Mouse (Mus musculus) ES-Bruce4 (cell line): ENCODE measurements around the gene Zscan10. TPM values are rescaled to one million over a fixed set of nuclear protein-coding genes. Genes with fewer than 3 reads are reported as not detected.

ENCODE experiments used
- H3K27ac ChIP-seq: 2 replicates; pipeline ENCODE4 v1.5.1; 2012; ENCODE audit warnings: low read length, inconsistent platforms; ENCODE audit not compliant: insufficient read depth
- H3K27me3 ChIP-seq: 2 replicates; pipeline ENCODE4 v1.6.1; 2012; ENCODE audit warnings: mild to moderate bottlenecking, low read length, inconsistent platforms; ENCODE audit not compliant: control insufficient read depth, poor library complexity, insufficient read depth, severe bottlenecking
- H3K36me3 ChIP-seq: 2 replicates; pipeline ENCODE4 v1.6.1; 2012; ENCODE audit warnings: inconsistent platforms, mild to moderate bottlenecking, low read length, moderate library complexity; ENCODE audit not compliant: control insufficient read depth, poor library complexity, insufficient read depth, severe bottlenecking
- H3K4me1 ChIP-seq: one replicate; pipeline ENCODE4 v1.8.1; 2011; ENCODE audit warnings: low read length; ENCODE audit not compliant: control insufficient read depth, insufficient read depth
- H3K4me3 ChIP-seq: 2 replicates; pipeline ENCODE4 v1.5.1; 2011; ENCODE audit warnings: low read depth, mild to moderate bottlenecking, low read length
- H3K9ac ChIP-seq: 2 replicates; pipeline ENCODE4 v1.6.1; 2012; ENCODE audit warnings: low read depth, mild to moderate bottlenecking, inconsistent platforms; ENCODE audit not compliant: poor library complexity, severe bottlenecking
- H3K9me3 ChIP-seq: replicated peaks from 2 replicates; pipeline ENCODE4 v1.6.1; 2012; ENCODE audit warnings: mild to moderate bottlenecking, low read length, inconsistent platforms; ENCODE audit not compliant: control insufficient read depth, poor library complexity, insufficient read depth, severe bottlenecking
- CTCF ChIP-seq: IDR thresholded peaks from one replicate; pipeline ENCODE4 v1.8.1; 2011; ENCODE audit warnings: low read depth, low read length
- EP300 ChIP-seq: IDR thresholded peaks from 2 replicates; pipeline ENCODE4 v1.6.1; 2011; ENCODE audit warnings: low read depth, low read length; ENCODE audit not compliant: insufficient read depth
- POLR2A ChIP-seq: IDR thresholded peaks from one replicate; pipeline ENCODE4 v1.8.1; 2011; ENCODE audit warnings: low read length; ENCODE audit not compliant: insufficient read depth
- polyA plus RNA-seq: library from polyadenylated mRNA; stranded (reverse); fragments of >200 nt; gene quantifications from 2 replicates; pipeline ENCODE4 v1.2.4, GENCODE M21; 2011; ENCODE audit warnings: low read depth; ENCODE audit not compliant: missing spikeins, insufficient read depth, insufficient read length

The Zscan10 gene
- 51.8 and 58.5 TPM in 2 replicates for polyA plus RNA-seq

DNA sequence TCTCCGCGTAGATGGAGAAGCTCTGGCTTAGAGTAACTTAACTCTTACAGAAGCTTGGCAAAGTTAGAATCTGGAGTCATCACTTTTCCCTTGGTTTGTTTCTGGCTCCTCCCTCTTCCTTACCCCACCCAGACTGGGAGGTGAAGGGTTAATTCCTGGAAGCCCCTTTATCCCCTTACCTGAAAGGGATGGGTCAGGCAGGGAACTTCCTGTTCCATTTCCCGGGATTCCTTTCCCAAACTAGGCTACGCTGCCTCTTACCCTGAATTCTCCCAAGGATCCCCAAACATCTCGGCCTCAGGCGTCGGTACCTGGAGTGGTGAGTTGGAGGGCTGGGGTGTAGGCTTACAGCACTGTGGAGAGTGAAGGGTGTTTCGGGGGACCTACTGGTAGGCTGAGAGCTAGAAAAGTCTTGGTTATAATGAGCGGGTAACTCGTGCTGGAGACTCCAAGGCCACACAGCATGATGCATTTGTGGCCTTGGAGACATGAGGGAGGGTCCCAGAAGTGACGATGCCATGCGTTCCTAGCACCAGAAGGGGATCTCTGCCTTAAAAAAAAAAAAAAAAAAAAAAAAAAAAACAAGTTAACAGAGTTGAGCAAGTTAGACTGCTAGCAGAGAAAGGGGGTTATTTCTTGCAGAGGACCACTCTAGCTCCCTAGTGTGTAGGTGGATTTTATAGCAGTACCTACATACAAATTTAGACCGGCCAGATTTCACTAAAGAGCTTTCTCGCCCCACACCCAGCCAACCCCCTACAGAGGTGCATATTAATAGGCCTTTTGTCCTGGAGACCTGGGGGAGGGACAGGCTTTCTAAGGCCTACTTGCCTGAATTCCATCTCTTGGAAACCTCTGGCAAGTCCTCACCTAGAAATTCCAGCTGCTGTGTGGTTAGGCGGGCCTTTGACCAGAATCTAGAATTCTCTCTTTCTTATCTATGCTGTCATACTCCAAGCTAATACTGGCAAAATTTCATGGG is at the start of gene Zscan10:
Gene Zscan10, plus strand, starts transcription at position 216 of the 982 bp plus-strand sequence.
- H3K9ac ChIP-seq, result peak within 1 kb of the TSS; percentile 92

DNA sequence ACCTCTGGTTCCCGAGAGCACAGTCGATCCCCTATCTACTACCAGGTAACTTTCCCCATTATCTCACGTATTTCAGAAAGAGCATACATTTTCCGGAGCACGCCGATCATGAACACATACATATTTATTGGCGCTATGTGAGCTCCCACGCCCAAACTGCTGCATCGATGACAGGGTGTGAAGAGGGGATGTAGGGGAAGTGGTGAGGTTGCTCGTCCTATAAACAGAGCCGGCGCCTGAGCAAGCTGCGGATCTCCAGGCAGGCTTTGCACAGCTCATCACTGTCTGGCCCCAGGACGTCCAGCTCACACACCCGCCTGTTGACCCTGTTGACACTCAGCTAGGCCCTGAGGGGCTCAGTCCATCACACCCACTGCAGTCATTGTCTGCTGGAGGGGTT is 49.8 kb upstream of the Zscan10 start:
- TF ChIP-seq POLR2A (no peak), CTCF (no peak), EP300 (no peak)
- Histone ChIP-seq H3K36me3 (no peaks in the 10 kb centered on the region), H3K27ac (peak overlapping the region; percentile 55), H3K9ac (peak overlapping the region; percentile 49), H3K4me1 (no peaks in the 10 kb centered on the region), H3K27me3 (no peaks in the 10 kb centered on the region), H3K4me3 (peak overlapping the region; percentile 80), H3K9me3 (no peaks in the 10 kb centered on the region)

More for the DNA sequence above, at the start of gene Zscan10:
- Histone ChIP-seq H3K9me3 (no peaks in the 10 kb centered on the region), H3K27ac (peak within 1 kb of the TSS; percentile 98), H3K4me3 (peak within 1 kb of the TSS; percentile 89), H3K36me3 (0 out of 2 replicates have a peak, but pooled peaks cover 2% of the 10 kb centered on the region), H3K4me1 (no peaks in the 10 kb centered on the region), H3K27me3 (no peaks in the 10 kb centered on the region)
- TF ChIP-seq CTCF (no peak), POLR2A (no peak), EP300 (peak; percentile 64)

DNA sequence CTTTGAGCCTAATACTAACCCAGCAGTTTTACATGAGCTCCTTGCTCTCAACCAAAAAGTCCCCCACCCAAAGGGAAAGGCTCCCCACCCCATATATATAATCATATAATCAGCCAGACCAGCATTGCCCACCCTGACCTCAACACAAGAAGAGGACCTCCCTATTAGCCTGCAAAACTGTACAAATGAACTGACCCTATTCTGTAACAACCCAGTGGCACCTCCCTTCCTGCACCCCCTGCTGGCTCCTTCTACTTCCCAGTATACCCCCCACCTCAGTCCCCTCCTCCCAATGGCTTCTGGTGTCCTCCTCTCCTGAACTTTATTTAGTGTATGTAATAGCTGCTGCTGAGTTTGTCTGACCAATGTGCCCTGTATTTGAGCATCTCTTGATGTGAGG is 49.2 kb upstream of the Zscan10 start:
- no peak overlapping the region for H3K27ac ChIP-seq
- peak overlapping the region; percentile 80 for H3K4me3 ChIP-seq
- H3K9ac ChIP-seq, result no peak overlapping the region
- no peaks in the 10 kb centered on the region for H3K27me3 ChIP-seq
- TF ChIP-seq POLR2A (no peak), EP300 (no peak), CTCF (no peak)
- H3K36me3 ChIP-seq, result no peaks in the 10 kb centered on the region
- H3K4me1 ChIP-seq, result no peaks in the 10 kb centered on the region
- H3K9me3 ChIP-seq, result no peaks in the 10 kb centered on the region

DNA sequence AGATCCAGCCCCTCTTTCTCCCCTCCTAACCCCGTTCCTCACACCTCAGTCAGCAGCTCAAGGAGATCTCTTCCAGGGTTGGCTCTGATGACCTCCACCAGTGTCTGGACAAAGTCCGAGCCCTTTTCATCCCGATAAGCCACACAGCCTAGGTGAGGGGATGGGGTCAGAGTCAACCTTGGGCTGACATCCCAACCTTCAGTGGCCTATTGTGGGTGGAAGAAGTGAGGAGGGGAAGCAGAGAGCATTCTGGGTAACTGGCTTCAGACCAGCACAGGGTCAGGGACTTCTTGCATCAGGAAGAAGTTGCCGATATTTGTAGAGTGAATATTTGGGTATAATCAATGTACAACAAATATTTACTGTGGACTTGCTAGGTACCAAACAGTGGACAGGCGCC is 48.7 kb upstream of the Zscan10 start:
- H3K9ac ChIP-seq, result no peak overlapping the region
- no peaks in the 10 kb centered on the region for H3K4me1 ChIP-seq
- TF ChIP-seq CTCF (no peak), EP300 (no peak), POLR2A (no peak)
- no peak overlapping the region for H3K4me3 ChIP-seq
- no peaks in the 10 kb centered on the region for H3K27me3 ChIP-seq
- no peak overlapping the region for H3K27ac ChIP-seq
- H3K36me3 ChIP-seq, result 0 out of 2 replicates have a peak, but pooled peaks cover 2% of the 10 kb centered on the region
- H3K9me3 ChIP-seq, result no peaks in the 10 kb centered on the region

DNA sequence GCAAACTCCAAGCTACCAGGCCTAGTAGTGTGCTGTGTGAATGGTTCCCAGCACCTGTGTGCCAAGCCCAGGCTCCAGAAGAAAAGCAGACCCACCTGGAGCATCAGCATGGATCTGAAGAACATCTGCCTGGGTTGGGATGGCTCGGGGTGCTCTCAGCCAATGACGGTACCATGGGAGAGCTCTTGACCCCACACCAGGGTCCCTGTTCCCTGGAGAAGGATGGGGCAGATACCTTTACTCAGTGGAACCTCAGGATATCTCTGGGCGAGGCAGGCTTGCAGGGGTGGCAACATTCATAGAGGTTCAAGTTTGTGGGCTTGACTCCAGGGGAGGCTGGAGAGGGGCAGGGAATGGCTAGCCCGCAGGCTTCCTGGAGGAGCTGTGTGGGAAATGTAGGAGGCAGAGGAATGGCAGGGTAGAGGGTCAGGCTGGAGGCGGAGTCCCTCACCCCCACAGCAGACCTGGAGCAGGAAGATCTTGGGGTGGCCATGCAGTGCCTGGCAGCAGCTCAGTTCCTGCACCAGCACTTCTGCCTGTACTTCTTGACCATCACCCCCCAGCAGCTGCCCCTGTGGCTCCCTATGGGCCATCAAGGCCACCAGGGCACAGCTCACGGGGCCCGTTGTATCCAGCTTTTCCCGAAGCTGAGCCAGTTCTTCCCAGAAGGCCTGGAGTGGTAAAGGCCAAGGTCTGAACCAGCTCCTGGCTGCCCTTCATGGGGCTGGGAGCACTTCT is 47.6 kb upstream of the Zscan10 start:
- Histone ChIP-seq H3K4me3 (no peak overlapping the region), H3K27me3 (no peaks in the 10 kb centered on the region), H3K27ac (no peak overlapping the region), H3K9ac (no peak overlapping the region), H3K36me3 (0 out of 2 replicates have a peak, but pooled peaks cover 2% of the 10 kb centered on the region), H3K9me3 (no peaks in the 10 kb centered on the region), H3K4me1 (no peaks in the 10 kb centered on the region)
- TF ChIP-seq POLR2A (no peak), CTCF (no peak), EP300 (no peak)

DNA sequence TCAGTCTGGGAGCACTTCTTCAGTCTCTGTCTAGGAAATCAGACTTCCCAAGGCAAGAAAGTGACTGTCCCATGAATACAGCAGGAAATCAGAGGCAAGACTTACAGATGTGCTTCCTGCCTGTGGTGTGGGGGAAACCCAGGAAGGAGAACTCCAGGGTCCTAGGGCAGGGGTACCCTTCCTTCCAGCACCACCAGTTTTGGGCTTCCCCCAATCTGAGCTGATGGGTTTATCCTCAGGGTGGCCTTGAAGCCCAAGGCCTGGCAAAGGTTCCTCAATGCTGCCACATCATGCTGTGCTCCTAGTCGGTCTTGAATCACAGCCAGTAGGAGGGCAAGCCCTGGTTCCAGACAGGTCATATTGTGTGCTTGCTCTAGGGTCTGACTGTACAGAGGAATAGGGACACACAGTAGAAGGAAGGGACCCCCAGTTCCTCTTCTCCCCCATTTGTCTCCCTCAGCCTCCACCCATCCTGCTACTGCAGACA is 47.0 kb upstream of the Zscan10 start:
- no peak for TF ChIP-seq EP300
- no peak for TF ChIP-seq CTCF
- TF ChIP-seq POLR2A, result no peak
- Histone ChIP-seq H3K36me3 (0 out of 2 replicates have a peak, but pooled peaks cover 2% of the 10 kb centered on the region), H3K27ac (no peak overlapping the region), H3K4me3 (no peak overlapping the region), H3K27me3 (no peaks in the 10 kb centered on the region), H3K9me3 (no peaks in the 10 kb centered on the region), H3K4me1 (peaks cover under 1% of the 10 kb centered on the region), H3K9ac (no peak overlapping the region)
